Mouse (Mus musculus) erythroblast, embryonic 14.5 days (primary cell): ENCODE measurements around the gene Olfr433.
"Not testable (repeated sequence)": the region's sequence is repeated elsewhere in the genome, so short reads cannot be mapped to it uniquely, and the experiment has no call there.

Experiments
- GATA1 ChIP-seq: IDR thresholded peaks from 2 replicates; pipeline ENCODE4 v1.6.1; 2012; ENCODE audit warnings: low read length, inconsistent platforms, mixed read lengths
- TAL1 ChIP-seq: IDR thresholded peaks from 3 replicates; pipeline ENCODE4 v1.6.1; 2012; ENCODE audit warnings: low read length, inconsistent platforms, mixed read lengths

DNA sequence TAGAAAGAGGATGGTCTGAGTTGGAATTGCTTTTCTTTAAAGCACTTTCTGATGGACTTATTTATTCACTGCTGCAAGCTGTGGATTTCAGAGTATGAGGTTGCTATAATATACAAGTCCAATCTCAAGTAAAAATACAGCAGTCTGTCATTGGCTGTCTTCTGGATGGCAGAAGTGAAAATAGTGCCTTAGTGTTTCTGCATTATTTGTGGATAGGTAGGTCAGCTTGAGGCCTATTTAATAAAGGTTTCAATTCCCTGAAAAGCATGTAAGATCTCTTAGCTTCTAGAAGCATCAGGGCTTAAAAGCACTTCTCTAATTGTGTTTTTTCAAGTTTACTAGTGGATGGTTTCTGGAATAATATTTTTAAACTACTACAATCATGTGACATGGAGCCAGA lies 33.5 kb upstream of the Olfr433 start:
- not testable (repeated sequence) for TF ChIP-seq GATA1, TAL1
